Mouse (Mus musculus): ENCODE results near the gene Spc25. TPM values are rescaled to one million over a fixed set of nuclear protein-coding genes. Genes with fewer than 3 reads are reported as not detected.

Gene Spc25
- total RNA-seq, 2 experiments from 2014 or later: 2.5 to 3.6 TPM

- intact Hi-C loops (cut with DNase I; ENCODE audit: low total_unique reads): no loop called here
- no peak for DNase-seq
Observed at GRCm38 (mm10) chr2:69189222-69189621, 16.8 kb downstream of the Spc25 start.

- intact Hi-C loops (cut with DNase I; ENCODE audit: low total_unique reads): no loop called here
Observed at GRCm38 (mm10) chr2:69188732-69189131, 17.3 kb downstream of the Spc25 start.

GRCm38 (mm10) chr2:69187990-69188389, 18.0 kb downstream of the Spc25 start:
- DNase-seq: no peak
- intact Hi-C loops (cut with DNase I; ENCODE audit: low total_unique reads): no loop called here

More at GRCm38 (mm10) chr2:69188732-69189131, 17.3 kb downstream of the Spc25 start:
- no peak for DNase-seq

DNA sequence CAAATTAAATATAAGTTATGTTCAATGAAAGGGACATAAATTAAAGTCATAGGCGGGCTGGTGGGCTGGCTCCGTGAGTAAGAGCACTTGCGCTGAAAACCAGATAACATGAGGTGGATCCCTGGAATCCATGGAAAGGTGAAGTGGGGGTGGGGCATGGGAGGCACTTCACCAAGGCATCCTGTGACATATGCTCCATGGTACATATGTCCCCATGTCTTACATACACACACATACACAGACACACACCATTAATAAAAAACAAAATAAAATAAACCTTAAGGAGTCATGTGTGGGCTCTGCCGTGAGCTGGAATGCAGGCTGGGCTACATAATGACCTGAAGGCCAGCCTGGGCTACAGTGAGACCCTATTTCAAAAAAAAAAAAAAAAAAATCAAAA, 26.3 kb downstream of the Spc25 start:
- no peak for DNase-seq
- intact Hi-C loops (cut with DNase I; ENCODE audit: low total_unique reads): no loop called here

DNA sequence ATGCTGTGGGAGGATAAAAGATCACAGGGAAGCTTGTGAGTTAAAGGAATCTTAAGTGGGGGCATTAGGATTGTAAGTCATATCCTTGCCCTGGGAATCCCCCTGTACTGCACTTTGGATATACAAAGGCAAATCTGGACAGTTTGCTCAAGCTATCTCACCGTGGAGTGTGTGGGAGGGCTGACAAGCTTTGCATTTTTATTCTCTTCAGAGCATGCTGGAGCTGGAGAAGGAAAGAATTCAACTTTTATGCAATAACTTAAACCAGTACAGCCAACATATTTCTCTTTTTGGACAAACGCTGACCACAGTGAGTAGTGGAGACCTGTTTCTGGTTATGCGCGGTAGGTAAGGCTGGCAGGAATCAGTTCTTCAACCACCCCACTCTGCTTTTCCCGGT, 30.7 kb downstream of the Spc25 start:
- intact Hi-C loops (cut with DNase I; ENCODE audit: low total_unique reads): no loop called here
- no peak for DNase-seq

DNA sequence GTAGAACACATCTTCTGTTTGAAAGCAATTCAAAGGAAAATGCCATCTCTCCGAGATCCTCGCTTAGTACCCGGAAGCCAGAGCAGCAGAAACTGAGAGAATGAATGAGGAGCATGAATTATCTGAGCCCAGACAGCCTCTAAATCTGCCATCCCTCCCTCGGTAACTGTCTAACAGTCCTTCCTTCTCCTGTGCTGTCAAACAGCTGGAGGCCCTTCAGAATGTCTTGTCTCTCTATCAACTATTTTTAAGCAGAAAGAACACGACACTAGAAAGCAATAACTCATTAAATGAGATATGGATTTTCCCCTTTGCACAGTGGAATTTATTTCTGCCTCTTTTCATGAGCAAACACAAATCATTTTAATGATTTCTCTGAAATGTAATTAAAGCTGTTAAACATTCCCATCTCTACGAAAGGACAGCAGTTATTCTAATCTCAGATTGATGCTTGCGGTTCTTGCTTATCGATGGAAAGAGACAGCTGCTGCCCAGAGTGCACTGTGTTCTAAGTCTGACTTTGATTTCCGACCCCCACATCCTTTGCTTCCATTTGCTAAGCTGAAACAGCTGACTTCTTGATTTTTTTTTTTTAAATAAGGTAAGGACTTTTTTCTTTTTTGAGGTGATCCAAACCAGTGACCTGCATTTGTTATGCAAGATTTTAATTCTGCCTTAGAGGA, 35.5 kb downstream of the Spc25 start:
- intact Hi-C loops (cut with DNase I; ENCODE audit: low total_unique reads): no loop called here
- no peak for DNase-seq

GRCm38 (mm10) chr2:69158907-69159306, 47.1 kb downstream of the Spc25 start:
- intact Hi-C loops (cut with DNase I; ENCODE audit: low total_unique reads): no loop called here
- DNase-seq: no peak

DNA sequence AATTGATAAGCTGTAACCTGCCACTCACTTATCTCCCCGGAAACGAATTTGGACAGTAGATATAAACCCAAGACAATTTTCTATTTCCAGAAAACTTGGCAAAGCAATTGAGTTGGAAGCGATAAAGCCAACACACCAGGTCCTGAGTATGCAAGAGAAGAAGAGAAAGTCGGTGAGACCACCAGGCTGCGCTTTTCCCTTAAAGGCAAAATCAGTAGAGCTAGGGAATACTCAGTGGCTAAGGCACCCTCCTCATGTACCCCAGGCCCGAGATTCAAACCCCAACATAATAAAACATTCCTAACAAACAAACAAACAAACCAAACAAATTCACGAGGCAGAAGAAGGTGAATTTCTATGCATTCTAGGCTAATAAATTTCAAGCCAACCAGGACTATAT, 49.7 kb downstream of the Spc25 start:
- DNase-seq: no peak
- intact Hi-C loops (cut with DNase I; ENCODE audit: low total_unique reads): no loop called here

DNA sequence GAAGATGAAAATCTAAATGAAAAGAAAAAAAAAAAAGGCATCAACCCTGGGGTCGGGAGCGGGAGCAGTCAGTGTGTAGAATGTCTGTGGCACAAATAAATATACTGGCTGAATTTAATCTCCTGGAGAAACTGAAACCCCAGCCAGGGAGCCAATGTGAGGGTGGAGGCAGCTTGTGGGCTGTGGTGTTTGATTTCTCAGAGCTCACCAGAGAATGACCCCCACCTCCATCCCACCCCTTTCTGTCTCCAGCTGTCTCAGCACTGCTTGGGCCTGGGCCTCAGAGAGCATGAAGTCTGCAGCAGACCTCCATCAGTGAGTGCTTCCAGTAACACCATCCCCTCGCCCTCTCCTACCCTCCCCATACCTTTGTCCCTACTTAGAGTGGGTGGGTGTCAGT, 50.1 kb downstream of the Spc25 start:
- intact Hi-C loops (cut with DNase I; ENCODE audit: low total_unique reads): no loop called here
- peak; percentile 5 for DNase-seq

DNA sequence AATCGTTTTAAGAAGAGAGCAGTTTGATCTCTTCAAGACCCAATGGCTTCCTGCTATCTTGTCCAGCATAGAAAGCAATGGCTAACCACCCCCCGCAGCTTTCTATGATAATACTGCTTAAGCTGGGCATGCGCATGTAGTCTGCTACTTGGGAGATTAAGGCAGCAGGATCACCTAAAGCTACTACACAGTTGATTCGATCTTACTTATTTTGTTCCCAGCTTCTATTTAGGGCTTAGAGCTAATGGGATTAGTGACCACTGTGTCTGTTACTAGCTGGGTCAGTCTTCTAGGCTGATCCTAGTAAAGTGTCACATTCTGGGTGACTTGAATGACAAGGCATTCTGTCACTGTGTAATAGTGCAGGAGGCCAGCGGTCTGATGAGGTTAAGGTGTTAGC, 55.2 kb downstream of the Spc25 start:
- intact Hi-C loops (cut with DNase I; ENCODE audit: low total_unique reads): no loop called here
- no peak for DNase-seq

- DNase-seq: no peak
- intact Hi-C loops (cut with DNase I; ENCODE audit: low total_unique reads): no loop called here
Observed at GRCm38 (mm10) chr2:69149154-69149553, 56.8 kb downstream of the Spc25 start.

DNA sequence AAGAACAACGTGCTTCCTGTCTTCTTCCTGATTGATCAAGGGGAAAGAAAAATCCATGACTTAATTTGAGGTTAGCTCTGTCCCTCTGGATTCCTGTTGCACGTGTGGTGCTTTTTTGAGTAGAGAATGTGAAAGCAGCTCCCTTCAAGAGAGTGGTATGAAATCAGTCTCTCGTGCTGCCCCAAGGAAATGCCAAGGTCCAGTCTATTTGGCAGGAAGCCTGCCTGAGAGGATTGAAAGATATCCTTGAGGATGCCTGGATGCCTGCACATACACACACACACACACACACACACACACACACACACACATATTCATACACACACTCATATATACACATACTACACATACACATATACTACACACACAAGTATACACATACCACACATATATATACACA, 57.3 kb downstream of the Spc25 start:
- no peak for DNase-seq
- intact Hi-C loops (cut with DNase I; ENCODE audit: low total_unique reads): no loop called here

Other genes with a start within 250 kb of the Spc25 start
- gene Nostrin, start 70.4 kb downstream of the Spc25 start, total RNA-seq (2021): 1 to 10 TPM; 1.3 to 2.1 TPM
- not detected for gene G6pc2, start 4.9 kb upstream of the Spc25 start, total RNA-seq (2021)
- gene Abcb11, start 136.4 kb upstream of the Spc25 start, total RNA-seq (2021): not detected
- not detected for gene Dhrs9, start 174.3 kb upstream of the Spc25 start, total RNA-seq (2021)

Data from gastrocnemius, postnatal 14 days (tissue).